Mouse (Mus musculus) neural tube, embryonic 14.5 days (tissue): ENCODE results near the gene Jazf1. TPM values are rescaled to one million over a fixed set of nuclear protein-coding genes. Genes with fewer than 3 reads are reported as not detected.

Experiments used
- ATAC-seq: fragments of 200-750 bp; cut with Nextera tagmentation; 2 replicates; pipeline ENCODE4 v1.8.0; 2017; ENCODE audit warnings: low read depth, mild to moderate bottlenecking, moderate TSS enrichment, moderate library complexity
- H3K27ac ChIP-seq: fragments of 300-500 bp; sonication (generic); 2 replicates; pipeline ENCODE4 v1.5.1; 2014; ENCODE audit warnings: low read depth, mild to moderate bottlenecking, control low read depth, low read length, moderate library complexity, mixed read lengths
- H3K27me3 ChIP-seq: fragments of 300-500 bp; sonication (generic); 2 replicates; pipeline ENCODE4 v1.6.1; 2014; ENCODE audit warnings: low read length; ENCODE audit not compliant: control insufficient read depth, insufficient read depth
- H3K36me3 ChIP-seq: fragments of 300-500 bp; sonication (generic); 2 replicates; pipeline ENCODE4 v1.6.1; 2014; ENCODE audit warnings: low read length, mixed read lengths; ENCODE audit not compliant: control insufficient read depth, insufficient read depth
- H3K4me1 ChIP-seq: fragments of 300-500 bp; sonication (generic); 2 replicates; pipeline ENCODE4 v1.6.1; 2014; ENCODE audit warnings: low read length; ENCODE audit not compliant: control insufficient read depth, insufficient read depth
- H3K4me2 ChIP-seq: fragments of 300-500 bp; sonication (generic); 2 replicates; pipeline ENCODE4 v1.6.1; 2014; ENCODE audit warnings: mild to moderate bottlenecking, low read depth, low read length, control low read depth
- H3K4me3 ChIP-seq: fragments of 300-500 bp; sonication (generic); 2 replicates; pipeline ENCODE4 v1.5.1; 2014; ENCODE audit warnings: low read depth, low read length, control low read depth, mixed read lengths
- H3K9ac ChIP-seq: fragments of 300-500 bp; sonication (generic); replicated peaks from 2 replicates; pipeline ENCODE4 v1.6.1; 2014; ENCODE audit warnings: low read depth, mild to moderate bottlenecking, control low read depth, low read length, mixed read lengths
- H3K9me3 ChIP-seq: fragments of 300-500 bp; sonication (generic); 2 replicates; pipeline ENCODE4 v1.6.1; 2016; ENCODE audit warnings: low read length; ENCODE audit not compliant: control insufficient read depth
- WGBS: fragments of 180-500 bp; shearing (Covaris S2); extraction: QIAGEN DNeasy Blood & Tissue Kit; methylation state at CpG from one replicate; pipeline ENCODE4 v1.1.7; 2014; 5-methylcytosine and 5-hydroxymethylcytosine counted together
- polyA plus RNA-seq: library from polyadenylated mRNA; unstranded; fragments of >200 nt; fragmentation: Nextera tagmentation; extraction: Ambion mirVana; gene quantifications from 2 replicates; pipeline ENCODE4 v1.2.1, GENCODE M21; 2014

The Jazf1 gene
- polyA plus RNA-seq, 1 experiment from 2014 or later = 64.4 TPM

DNA sequence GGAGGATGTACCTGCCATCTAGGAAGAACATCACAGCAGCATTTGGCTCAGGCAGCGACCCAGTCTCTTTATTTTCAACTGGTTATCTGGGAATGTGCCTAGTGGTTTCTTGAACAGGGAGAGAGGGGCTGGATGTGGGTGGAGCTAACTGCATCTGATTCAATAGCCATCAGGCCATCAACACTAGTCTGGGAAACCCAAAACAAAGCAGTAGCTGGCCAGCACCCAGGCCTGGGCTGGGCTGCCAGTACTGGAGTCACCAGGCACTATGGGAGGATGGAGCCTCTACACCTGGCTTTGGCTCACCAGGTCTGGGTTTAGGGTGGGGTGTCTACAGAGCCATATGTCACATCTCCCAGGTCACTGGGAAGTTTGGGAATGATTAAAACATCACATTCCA, 271.7 kb downstream of the Jazf1 start:
- Histone ChIP-seq H3K9ac (no peak overlapping the region), H3K9me3 (no peaks in the 10 kb centered on the region), H3K4me2 (no peak overlapping the region), H3K4me1 (peaks cover 17% of the 10 kb centered on the region), H3K27ac (no peak overlapping the region), H3K27me3 (no peaks in the 10 kb centered on the region), H3K36me3 (no peaks in the 10 kb centered on the region), H3K4me3 (no peak overlapping the region)
- WGBS = 67% methylated on average over 1 of the region's 1 CpGs
- no peak for ATAC-seq

DNA sequence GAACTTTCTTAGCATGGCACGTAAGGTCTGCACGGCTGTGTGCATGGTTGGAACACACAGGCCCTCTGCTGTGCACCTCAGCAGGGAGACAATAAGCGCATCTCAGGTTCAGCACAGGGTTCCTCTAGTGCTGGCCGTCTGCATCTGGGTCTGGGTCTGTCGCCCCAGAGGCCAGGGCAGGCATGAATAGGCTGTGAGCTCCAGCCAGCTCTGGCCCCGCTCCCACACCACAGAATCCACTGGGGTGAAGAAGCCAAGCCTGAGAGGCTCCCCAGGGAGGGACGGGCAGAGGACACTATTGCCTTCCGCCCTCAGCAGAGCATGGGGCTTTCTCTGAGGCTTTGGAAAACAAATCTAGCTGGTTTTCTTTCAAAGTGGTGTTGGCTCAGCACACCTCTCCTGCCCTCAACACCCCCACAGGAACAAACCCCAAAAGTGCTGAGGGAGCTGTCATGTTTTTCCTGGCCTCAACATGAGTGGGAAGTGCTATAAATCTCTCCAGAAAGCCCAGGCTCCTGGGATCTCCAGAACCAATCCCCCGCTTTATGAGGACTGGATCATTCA, 272.3 kb downstream of the Jazf1 start:
- H3K4me3 ChIP-seq = no peak overlapping the region
- no peak for ATAC-seq
- H3K27me3 ChIP-seq = no peaks in the 10 kb centered on the region
- H3K27ac ChIP-seq = no peak overlapping the region
- no peaks in the 10 kb centered on the region for H3K9me3 ChIP-seq
- H3K36me3 ChIP-seq = no peaks in the 10 kb centered on the region
- peaks cover 17% of the 10 kb centered on the region for H3K4me1 ChIP-seq
- H3K4me2 ChIP-seq = no peak overlapping the region
- no peak overlapping the region for H3K9ac ChIP-seq
- WGBS = 54% methylated on average over 9 of the region's 9 CpGs

DNA sequence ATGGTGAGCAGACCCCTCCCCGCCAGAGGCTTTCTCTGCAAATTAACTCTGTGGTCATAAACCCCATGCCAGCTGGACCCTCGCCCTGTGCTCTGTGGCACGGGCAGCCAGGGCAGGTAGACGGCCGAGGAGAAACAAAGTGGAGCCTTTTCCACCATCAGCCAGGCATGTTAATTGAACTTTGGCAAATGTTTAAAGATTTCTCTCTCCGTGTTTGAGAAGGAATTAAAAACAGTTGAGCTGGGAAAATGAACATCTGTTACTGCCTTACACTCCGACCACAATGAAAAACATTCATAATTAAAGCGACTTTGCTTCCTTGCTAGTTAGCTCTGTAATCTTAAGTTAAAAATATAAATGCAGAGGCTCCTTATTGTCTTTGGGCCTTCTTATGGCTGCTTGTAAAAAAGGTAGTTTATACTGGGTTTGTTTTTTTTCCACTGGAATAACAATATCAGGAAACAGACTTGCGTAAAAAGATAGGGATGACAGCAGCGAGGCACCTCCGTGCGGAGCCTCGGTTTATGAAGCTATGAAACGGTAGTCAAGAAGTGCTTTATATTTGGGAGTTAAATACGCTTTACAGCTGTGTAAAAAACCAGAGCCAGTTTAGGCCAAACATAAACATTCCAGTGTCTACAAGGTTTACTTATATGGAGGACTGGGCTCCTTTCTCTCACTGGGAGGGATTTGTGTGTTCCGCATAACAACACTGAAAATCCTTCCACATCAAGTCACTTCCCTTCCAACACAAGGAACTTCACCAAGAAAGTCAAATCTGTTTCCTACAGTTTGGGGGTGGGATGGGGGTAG, 273.2 kb downstream of the Jazf1 start:
- 48% methylated on average over 16 of the region's 16 CpGs for WGBS
- no peak for ATAC-seq
- no peak overlapping the region for H3K27ac ChIP-seq
- no peak overlapping the region for H3K4me2 ChIP-seq
- no peak overlapping the region for H3K4me3 ChIP-seq
- H3K36me3 ChIP-seq = no peaks in the 10 kb centered on the region
- no peaks in the 10 kb centered on the region for H3K9me3 ChIP-seq
- H3K27me3 ChIP-seq = no peaks in the 10 kb centered on the region
- no peak overlapping the region for H3K9ac ChIP-seq
- peaks cover 20% of the 10 kb centered on the region for H3K4me1 ChIP-seq

DNA sequence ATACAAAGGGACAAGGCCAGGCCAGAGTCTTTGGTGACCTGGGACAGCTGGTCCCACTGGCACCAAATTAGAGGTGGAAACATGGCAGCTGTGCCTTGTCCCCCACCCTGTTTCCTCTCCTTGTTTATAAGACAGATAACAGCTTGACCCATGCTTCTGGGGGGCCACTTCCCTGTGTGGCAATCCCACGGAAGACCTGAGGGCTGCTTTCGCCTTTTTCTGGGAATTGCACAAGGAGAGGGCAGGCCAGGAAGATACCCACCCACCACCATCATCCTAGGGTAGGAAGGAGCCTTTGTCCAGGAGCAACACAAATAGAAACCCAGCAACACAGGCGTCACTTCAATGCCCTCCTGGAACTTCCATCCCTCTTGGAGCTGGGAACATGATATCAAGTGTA, 276.0 kb downstream of the Jazf1 start:
- Histone ChIP-seq H3K27me3 (no peaks in the 10 kb centered on the region), H3K9ac (no peak overlapping the region)
- 83% methylated on average over 3 of the region's 3 CpGs for WGBS

DNA sequence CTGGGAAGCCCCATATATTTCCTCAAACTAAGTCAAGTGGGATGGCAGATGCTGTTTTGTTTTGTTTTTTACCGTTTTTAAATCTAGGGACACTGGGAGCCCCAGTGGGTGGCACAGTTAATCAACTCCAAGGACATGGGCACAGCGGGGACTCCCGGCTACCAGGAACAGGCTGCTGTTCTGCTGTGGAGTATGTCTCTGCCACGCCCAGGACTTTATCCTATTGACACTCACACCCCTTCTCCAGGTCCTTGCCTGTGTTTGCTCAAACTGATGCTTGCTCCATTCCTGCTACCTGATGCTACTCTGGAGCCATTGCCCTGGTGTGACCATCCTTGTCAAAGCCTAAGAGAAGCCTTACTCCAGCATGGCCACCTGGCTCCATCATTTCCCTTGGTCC, 277.6 kb downstream of the Jazf1 start:
- no peak overlapping the region for H3K27ac ChIP-seq
- WGBS = 72% methylated on average over 4 of the region's 4 CpGs
- ATAC-seq = no peak
- H3K4me2 ChIP-seq = no peak overlapping the region
- no peak overlapping the region for H3K4me3 ChIP-seq
- no peaks in the 10 kb centered on the region for H3K9me3 ChIP-seq
- H3K36me3 ChIP-seq = no peaks in the 10 kb centered on the region
- no peak overlapping the region for H3K9ac ChIP-seq
- H3K4me1 ChIP-seq = peaks cover 21% of the 10 kb centered on the region
- no peaks in the 10 kb centered on the region for H3K27me3 ChIP-seq

More for the DNA sequence above, 276.0 kb downstream of the Jazf1 start:
- Histone ChIP-seq H3K9me3 (no peaks in the 10 kb centered on the region), H3K4me1 (peaks cover 24% of the 10 kb centered on the region), H3K27ac (no peak overlapping the region), H3K4me3 (no peak overlapping the region), H3K4me2 (no peak overlapping the region), H3K36me3 (no peaks in the 10 kb centered on the region)
- ATAC-seq = no peak

DNA sequence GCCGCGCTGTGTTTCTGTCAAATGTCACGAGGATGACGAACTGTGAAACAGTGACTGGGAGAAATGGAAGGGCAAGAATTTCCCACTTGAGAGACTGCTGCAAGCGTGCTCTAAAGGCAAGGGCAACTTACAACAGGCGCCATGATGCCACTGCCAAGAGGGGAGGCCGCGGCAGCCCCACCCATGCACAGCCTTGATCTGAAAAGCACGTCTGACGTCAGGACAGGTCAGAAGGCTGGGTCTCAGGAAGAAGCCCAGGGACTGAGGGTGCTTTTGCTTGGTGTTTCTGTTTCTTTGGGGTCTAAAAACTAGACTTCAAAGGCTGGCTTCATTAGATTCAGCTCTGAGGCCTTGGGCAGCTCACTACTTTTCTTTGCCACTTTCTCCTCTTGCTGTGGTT, 278.1 kb downstream of the Jazf1 start:
- H3K4me1 ChIP-seq = peaks cover 19% of the 10 kb centered on the region
- H3K36me3 ChIP-seq = no peaks in the 10 kb centered on the region
- no peak overlapping the region for H3K9ac ChIP-seq
- ATAC-seq = no peak
- no peak overlapping the region for H3K4me2 ChIP-seq
- H3K4me3 ChIP-seq = no peak overlapping the region
- H3K27ac ChIP-seq = no peak overlapping the region
- no peaks in the 10 kb centered on the region for H3K9me3 ChIP-seq
- 65% methylated on average over 10 of the region's 10 CpGs for WGBS
- H3K27me3 ChIP-seq = no peaks in the 10 kb centered on the region

DNA sequence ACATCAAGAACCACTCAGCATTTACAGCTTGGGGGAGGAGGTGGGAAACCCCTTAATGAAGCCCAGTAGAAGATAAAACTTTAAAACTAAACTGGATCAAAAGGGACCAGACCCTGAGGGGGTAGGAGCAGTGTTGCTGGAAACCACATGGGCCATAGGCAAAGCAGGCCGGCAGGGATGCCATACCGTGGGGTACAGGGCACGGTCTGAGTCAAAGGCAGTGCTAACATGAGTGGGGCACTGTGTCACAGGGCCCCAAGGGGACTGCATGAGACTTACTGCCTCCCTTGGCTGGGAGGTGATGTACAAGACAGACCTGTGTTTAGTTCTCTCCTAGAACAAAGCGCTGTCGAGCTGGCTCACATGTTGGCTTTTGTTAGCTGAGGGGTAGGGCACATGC, 288.9 kb downstream of the Jazf1 start:
- H3K27me3 ChIP-seq = no peaks in the 10 kb centered on the region
- H3K9ac ChIP-seq = no peak overlapping the region
- WGBS = 76% methylated on average over 5 of the region's 5 CpGs
- no peaks in the 10 kb centered on the region for H3K9me3 ChIP-seq
- no peak overlapping the region for H3K27ac ChIP-seq
- H3K4me1 ChIP-seq = no peaks in the 10 kb centered on the region
- H3K4me2 ChIP-seq = no peak overlapping the region
- no peaks in the 10 kb centered on the region for H3K36me3 ChIP-seq
- no peak for ATAC-seq
- H3K4me3 ChIP-seq = no peak overlapping the region

DNA sequence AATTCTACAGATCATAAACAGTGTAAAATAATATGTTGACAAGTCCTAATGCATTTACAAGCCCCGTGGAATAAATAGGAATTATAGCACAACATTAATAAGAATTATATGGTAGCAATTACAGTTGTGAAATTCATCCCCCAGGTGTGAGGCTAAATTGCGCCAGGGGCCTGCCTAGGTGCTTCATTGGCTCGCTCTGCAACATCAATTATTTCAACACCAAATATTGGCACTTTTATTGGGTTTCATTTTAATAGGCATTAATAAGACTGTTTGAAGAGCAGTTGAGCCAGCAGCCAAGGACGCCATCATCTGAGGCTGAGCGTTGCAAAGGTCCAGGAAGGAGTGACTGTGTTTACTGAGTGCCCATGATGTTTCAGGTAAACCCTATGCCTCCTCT, 289.9 kb downstream of the Jazf1 start:
- Histone ChIP-seq H3K36me3 (no peaks in the 10 kb centered on the region), H3K4me1 (no peaks in the 10 kb centered on the region), H3K27me3 (no peaks in the 10 kb centered on the region), H3K4me3 (no peak overlapping the region), H3K9me3 (no peaks in the 10 kb centered on the region), H3K27ac (no peak overlapping the region), H3K4me2 (no peak overlapping the region), H3K9ac (no peak overlapping the region)
- WGBS = 74% methylated on average over 5 of the region's 5 CpGs
- no peak for ATAC-seq

DNA sequence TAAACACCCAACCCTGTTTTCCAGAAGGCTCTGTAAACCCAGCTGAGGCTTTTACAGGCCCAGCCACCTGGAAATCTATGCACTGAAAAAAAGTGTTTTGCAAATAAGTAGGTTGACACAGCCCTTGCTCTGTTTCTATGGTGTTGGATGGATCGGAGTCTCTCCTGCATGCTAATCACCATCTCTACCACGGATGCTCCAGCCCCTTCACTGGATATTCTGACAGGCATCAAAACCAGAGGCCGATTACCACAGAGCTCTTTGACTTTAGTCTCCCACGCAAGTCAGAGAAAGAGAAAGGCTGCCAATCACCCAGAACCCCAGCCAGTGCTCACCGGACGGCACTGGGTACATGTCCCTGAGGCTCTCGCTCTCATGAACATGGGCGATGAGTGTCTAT, 291.4 kb downstream of the Jazf1 start:
- H3K4me2 ChIP-seq = no peak overlapping the region
- no peaks in the 10 kb centered on the region for H3K27me3 ChIP-seq
- ATAC-seq = no peak
- 0 out of 2 replicates have a peak, but pooled peaks cover 4% of the 10 kb centered on the region for H3K36me3 ChIP-seq
- WGBS = 87% methylated on average over 8 of the region's 8 CpGs
- no peaks in the 10 kb centered on the region for H3K9me3 ChIP-seq
- H3K9ac ChIP-seq = no peak overlapping the region
- H3K4me1 ChIP-seq = no peaks in the 10 kb centered on the region
- H3K4me3 ChIP-seq = no peak overlapping the region
- H3K27ac ChIP-seq = no peak overlapping the region
